Mouse (Mus musculus) bone marrow macrophage, adult 2 months (primary cell): ENCODE measurements at regions not wholly inside any gene's neighbourhood (a gene's known extent, or its start where the extent isn't known, plus 50 kb on each side); places are given as distances from the start of the nearest gene placed in this dataset.
A peak's percentile ranks its signal among the peaks of the same experiment; 100 is the strongest.

Source experiments
- H3K27ac ChIP-seq: 2 replicates; pipeline ENCODE4 v1.5.1; 2012; ENCODE audit warnings: low read depth, low read length; ENCODE audit not compliant: insufficient read depth
- H3K4me1 ChIP-seq: 2 replicates; pipeline ENCODE4 v1.6.1; 2012; ENCODE audit warnings: low read length; ENCODE audit not compliant: control insufficient read depth, insufficient read depth
- H3K4me3 ChIP-seq: 2 replicates; pipeline ENCODE4 v1.5.1; 2012; ENCODE audit warnings: mild to moderate bottlenecking, low read length, moderate library complexity; ENCODE audit not compliant: insufficient read depth
- CTCF ChIP-seq: IDR thresholded peaks from 2 replicates; pipeline ENCODE4 v1.5.1; 2012; ENCODE audit warnings: low read depth, mild to moderate bottlenecking, low read length, moderate library complexity
- POLR2A ChIP-seq: IDR thresholded peaks from 2 replicates; pipeline ENCODE4 v1.6.1; 2012; ENCODE audit warnings: mild to moderate bottlenecking, low read depth, low read length, borderline replicate concordance

- no peak overlapping the region for H3K4me3 ChIP-seq
- peaks cover 40% of the 10 kb centered on the region for H3K4me1 ChIP-seq
- H3K27ac ChIP-seq = peak overlapping the region; percentile 65
- TF ChIP-seq CTCF = no peak
- TF ChIP-seq POLR2A = no peak
Observed at GRCm38 (mm10) chr2:133497541-133498185, 54.3 kb upstream of the Bmp2 start.

- Histone ChIP-seq H3K4me1 (peaks cover 40% of the 10 kb centered on the region), H3K27ac (peak overlapping the region; percentile 64), H3K4me3 (no peak overlapping the region)
- TF ChIP-seq CTCF (no peak), POLR2A (no peak)
Observed at GRCm38 (mm10) chr2:133498186-133498571, 53.8 kb upstream of the Bmp2 start.

DNA sequence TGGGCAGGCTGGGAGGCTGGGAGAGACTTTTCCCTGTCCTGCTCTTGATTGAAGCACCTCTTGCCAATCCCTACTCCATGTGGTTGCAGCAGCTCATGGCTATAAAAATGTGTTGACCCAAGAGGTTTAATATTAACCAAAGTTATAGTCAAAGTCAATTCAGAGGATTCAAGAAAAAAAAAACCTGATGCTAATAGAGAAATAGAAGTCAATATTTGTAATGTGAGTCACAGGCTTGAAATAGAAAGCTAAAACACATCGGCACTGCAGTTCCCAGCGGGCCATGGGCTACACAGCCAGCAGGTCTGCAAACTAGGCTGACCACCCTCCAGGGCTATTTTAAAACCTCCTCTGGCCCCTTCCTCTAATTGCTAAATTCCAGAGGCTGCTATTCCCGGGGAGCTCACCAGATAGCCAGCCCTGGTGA is 53.2 kb upstream of the Bmp2 start:
- Histone ChIP-seq H3K4me3 (no peak overlapping the region), H3K27ac (no peak overlapping the region), H3K4me1 (peaks cover 40% of the 10 kb centered on the region)
- TF ChIP-seq POLR2A (no peak), CTCF (no peak)

- Histone ChIP-seq H3K27ac (no peak overlapping the region), H3K4me3 (no peak overlapping the region), H3K4me1 (peaks cover 34% of the 10 kb centered on the region)
- TF ChIP-seq POLR2A = no peak
- TF ChIP-seq CTCF = no peak
Observed at GRCm38 (mm10) chr2:133499904-133500303, 52.1 kb upstream of the Bmp2 start.
